16 mouse cellular contexts compared by ENCODE assay signal in genomic region chr1:37408678-37409077, GRCm38 (mm10).
"Had no signal": no experiment of that assay in that cellular context is flagged by ENCODE, and none has a peak within 500 bp of the region (broad histone marks: within the 10 kb centered on the region; RNA-seq: fewer than 3 reads in every experiment).

No protein-coding gene starts in this region.

- H3K4me3 ChIP-seq: neural tube, embryonic 13.5 days; neural tube, embryonic 15.5 days; stomach, embryonic 15.5 days had no signal

- H3K9ac ChIP-seq: neural tube, embryonic 13.5 days; neural tube, embryonic 15.5 days; stomach, embryonic 15.5 days had no signal

- H3K9me3 ChIP-seq: neural tube, embryonic 13.5 days; neural tube, embryonic 15.5 days; stomach, embryonic 15.5 days had no signal

- H3K27ac ChIP-seq: neural tube, embryonic 13.5 days; neural tube, embryonic 15.5 days; stomach, embryonic 15.5 days; stomach, postnatal 0 days had no signal

- H3K36me3 ChIP-seq: stomach, embryonic 15.5 days had no signal

- DNase-seq: retina, postnatal 1 day; right cerebral cortex, adult 18-20 months; right cerebral cortex, postnatal 14 days; right cerebral cortex, postnatal 25 days; right cerebral cortex, postnatal 4 days; spleen, adult 18-20 months; thymus, adult 18-20 months; thymus, adult 2 months; thymus, postnatal 14 days; thymus, postnatal 25 days; thymus, postnatal 36 days; thymus, postnatal 4 days had no signal

- H3K4me1 ChIP-seq: neural tube, embryonic 13.5 days; neural tube, embryonic 15.5 days; stomach, embryonic 15.5 days had no signal

- H3K27me3 ChIP-seq: neural tube, embryonic 13.5 days; neural tube, embryonic 15.5 days; stomach, embryonic 15.5 days had no signal

- H3K4me2 ChIP-seq: neural tube, embryonic 13.5 days; neural tube, embryonic 15.5 days; stomach, embryonic 15.5 days had no signal
